Mouse (Mus musculus) cerebellum, adult 2 months (tissue): Measurements from ENCODE around the gene Stard3. TPM values are rescaled to one million over a fixed set of nuclear protein-coding genes. Genes with fewer than 3 reads are reported as not detected.

Source experiments
- DNase-seq, 2 experiments: peaks; one replicate each; pipeline ENCODE4 v3.0.0; 2021
- H3K27ac ChIP-seq: fragments of 200-500 bp; 2 replicates; pipeline ENCODE4 v1.5.1; 2012; ENCODE audit warnings: low read length, control low read depth, inconsistent platforms; ENCODE audit not compliant: insufficient read depth
- H3K27me3 ChIP-seq: fragments of 200-500 bp; 2 replicates; pipeline ENCODE4 v1.6.1; 2012; ENCODE audit warnings: inconsistent platforms, mild to moderate bottlenecking, low read length, moderate library complexity; ENCODE audit not compliant: control insufficient read depth, insufficient read depth
- H3K4me1 ChIP-seq: fragments of 200-500 bp; 2 replicates; pipeline ENCODE4 v1.6.1; 2011; ENCODE audit warnings: low read length; ENCODE audit not compliant: control insufficient read depth, insufficient read depth
- H3K4me3 ChIP-seq: fragments of 200-500 bp; replicated peaks from 2 replicates; pipeline ENCODE3; 2011; ENCODE audit warnings: mild to moderate bottlenecking, low read depth, low read length, control low read depth; ENCODE audit not compliant: insufficient read depth
- CTCF ChIP-seq: fragments of 200-500 bp; IDR thresholded peaks from 2 replicates; pipeline ENCODE4 v1.5.1; 2011; ENCODE audit warnings: low read depth, mild to moderate bottlenecking, control low read depth, low read length, moderate library complexity, borderline replicate concordance; ENCODE audit not compliant: insufficient read depth
- POLR2A ChIP-seq: fragments of 200-500 bp; IDR thresholded peaks from 2 replicates; pipeline ENCODE4 v1.6.1; 2011; ENCODE audit warnings: low read length, control low read depth, borderline replicate concordance; ENCODE audit not compliant: insufficient read depth
- WGBS: fragments of 180-500 bp; shearing (Covaris S2); methylation state at CpG from one replicate; pipeline ENCODE4 v1.1.7; 2018; 5-methylcytosine and 5-hydroxymethylcytosine counted together
- polyA plus RNA-seq: library from polyadenylated mRNA; depleted of rRNA; stranded (reverse); fragments of >200 nt; gene quantifications from 2 replicates; pipeline ENCODE4 v1.2.3, GENCODE M21; 2012

Stard3 gene
- polyA plus RNA-seq, 1 experiment, result 53.5 TPM

DNA sequence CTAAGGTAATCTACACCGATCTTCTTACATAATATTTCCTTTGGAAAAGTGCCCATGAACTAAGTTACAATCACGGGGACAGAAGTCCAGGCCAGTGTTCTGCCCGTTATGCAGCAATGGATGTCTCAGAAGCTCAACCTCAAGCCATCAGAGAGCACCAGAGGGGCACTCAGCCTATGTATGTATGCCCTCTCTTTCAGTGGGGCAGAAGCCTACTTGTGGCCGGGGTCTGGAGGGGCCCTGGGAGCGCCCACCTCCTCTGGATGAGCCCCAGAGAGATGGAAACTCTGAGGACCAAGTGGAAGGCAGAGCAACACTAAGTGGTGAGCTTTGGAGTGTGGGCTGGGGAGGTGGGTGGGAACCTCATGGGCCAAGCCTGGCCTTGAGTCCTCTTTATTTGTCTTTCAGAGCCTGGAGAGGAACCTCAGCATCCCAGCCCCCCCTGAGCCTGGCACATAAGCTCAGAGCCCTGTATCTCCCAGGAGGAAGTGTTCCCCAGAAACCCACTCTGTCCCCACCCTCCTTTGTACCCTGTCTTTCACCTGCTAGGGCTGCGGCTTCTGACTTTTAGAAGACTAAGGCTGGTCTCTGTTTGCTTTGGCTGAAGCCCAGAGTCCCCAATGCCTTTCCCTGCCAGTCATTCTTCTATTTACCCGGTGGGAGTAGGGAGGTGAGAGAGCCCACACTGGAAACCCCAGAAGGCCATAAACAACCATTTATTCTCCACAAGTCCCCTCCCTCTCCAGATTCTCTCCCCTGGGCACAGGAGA, 1.4 kb upstream of the Stard3 start:
- no peak overlapping the region for H3K4me3 ChIP-seq
- peaks cover 5% of the 10 kb centered on the region; the same call in 1 of the 2 replicates for H3K4me1 ChIP-seq
- no peak for DNase-seq
- no peaks in the 10 kb centered on the region for H3K27me3 ChIP-seq
- 73% methylated on average over 7 of the region's 7 CpGs for WGBS
- H3K27ac ChIP-seq, result no peak overlapping the region
- no peak for TF ChIP-seq CTCF
- no peak for TF ChIP-seq POLR2A

DNA sequence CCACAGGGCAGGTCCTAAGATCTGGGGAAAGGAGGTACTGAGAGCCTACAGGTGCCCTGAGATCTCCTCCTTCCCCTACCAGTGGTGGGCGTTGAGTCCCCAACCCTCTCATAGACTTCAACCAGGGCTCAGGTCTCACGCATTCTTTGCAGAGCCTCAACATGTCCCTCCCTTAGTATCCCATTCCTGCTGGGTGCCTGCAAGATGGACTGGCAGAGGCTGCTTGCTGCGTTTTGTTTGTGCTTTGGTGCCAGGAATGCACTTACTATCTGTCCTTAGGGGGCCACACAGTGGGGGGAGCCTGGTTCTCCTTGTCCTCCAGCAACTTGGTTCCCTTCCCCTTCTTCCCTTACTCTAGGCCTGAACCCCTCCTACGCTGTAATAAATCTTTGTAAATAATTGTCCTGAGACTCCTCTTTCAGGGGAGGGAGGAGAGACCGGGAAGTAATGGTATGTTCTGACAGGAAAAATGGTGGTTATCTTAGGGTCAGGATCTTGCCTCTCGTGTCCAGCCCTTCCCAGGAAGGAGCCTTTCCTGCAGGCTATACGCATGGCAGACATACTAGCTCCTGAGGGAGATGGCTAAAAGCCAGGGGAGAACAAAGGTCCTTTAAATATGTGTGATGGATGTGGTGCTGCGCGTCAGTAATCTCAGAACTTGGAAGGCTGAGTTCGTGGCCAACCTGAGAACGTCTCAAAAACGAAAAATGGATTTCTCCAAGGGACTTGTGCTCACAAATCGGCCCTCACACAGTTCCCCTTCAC, 590 bp upstream of the Stard3 start:
- 15% methylated on average over 13 of the region's 13 CpGs for WGBS

DNA sequence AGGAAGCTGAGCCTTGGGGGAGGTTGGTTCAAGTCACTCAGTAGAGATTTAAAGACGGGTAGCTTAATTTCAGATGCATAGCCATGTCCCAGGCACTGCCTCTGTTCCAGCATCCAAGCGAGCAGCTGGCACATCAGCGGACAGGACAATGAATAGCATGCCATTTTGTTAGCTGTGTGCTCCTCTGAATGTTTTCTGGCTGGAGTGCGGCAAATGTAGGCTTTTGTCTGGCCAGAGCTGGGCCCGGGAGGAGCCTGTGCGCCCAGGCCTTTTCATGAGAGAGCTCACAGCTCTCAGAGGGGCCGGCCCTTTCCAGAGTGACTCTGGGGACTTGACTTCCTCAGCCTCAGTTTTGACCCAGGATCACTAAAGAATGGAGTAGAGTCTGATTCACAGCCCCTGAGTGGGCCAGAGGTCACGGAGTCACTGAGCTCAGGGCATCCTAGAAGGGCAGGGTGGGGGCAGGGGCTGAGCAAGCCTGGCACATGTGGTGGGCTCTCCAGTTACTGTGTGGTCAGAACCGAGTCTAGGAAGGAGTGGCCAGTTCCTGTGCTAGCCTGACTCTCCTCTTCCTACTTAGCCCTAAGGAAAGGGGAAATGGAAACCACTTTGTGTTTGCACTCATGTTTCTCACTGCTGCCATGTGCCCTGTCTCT, 2.8 kb downstream of the Stard3 start:
- no peak overlapping the region for H3K4me3 ChIP-seq
- WGBS, result 35% methylated on average over 9 of the region's 9 CpGs
- no peaks in the 10 kb centered on the region for H3K27me3 ChIP-seq
- peak overlapping the region; percentile 42; the same call in 1 of the 2 replicates for H3K27ac ChIP-seq
- peaks cover 5% of the 10 kb centered on the region; the same call in 1 of the 2 replicates for H3K4me1 ChIP-seq
- DNase-seq, result no peak
- no peak for TF ChIP-seq CTCF
- no peak for TF ChIP-seq POLR2A

More for the DNA sequence above, 590 bp upstream of the Stard3 start:
- TF ChIP-seq CTCF (no peak), POLR2A (no peak)
- no peak for DNase-seq
- H3K27me3 ChIP-seq, result no peaks in the 10 kb centered on the region
- H3K27ac ChIP-seq, result no peak overlapping the region
- H3K4me1 ChIP-seq, result peaks cover 5% of the 10 kb centered on the region; the same call in 1 of the 2 replicates
- H3K4me3 ChIP-seq, result peak overlapping the region; percentile 88

DNA sequence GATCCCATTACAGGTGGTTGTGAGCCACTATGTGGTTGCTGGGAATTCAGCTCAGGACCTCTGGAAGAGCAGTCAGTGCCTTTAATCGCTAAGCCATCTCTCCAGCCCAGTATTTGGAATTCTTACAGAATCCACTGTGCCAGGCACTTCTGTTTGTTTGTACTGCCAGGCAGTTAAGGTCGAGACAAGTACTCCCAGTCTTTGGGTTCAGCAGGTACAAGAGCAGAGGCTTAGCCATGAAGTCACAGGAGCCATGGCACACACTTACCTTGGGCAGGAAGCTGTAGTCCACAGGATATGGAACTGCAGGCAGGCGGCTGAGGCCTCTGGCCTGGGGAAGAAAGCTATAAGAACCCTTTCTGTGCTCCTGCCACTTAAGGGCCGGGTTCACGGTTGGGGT, 5.6 kb downstream of the Stard3 start:
- H3K27me3 ChIP-seq, result no peaks in the 10 kb centered on the region
- peaks cover 18% of the 10 kb centered on the region for H3K4me1 ChIP-seq
- no peak for TF ChIP-seq CTCF
- TF ChIP-seq POLR2A, result no peak
- WGBS, result 80% methylated on average over 5 of the region's 5 CpGs
- H3K4me3 ChIP-seq, result no peak overlapping the region
- H3K27ac ChIP-seq, result no peak overlapping the region
- no peak for DNase-seq

DNA sequence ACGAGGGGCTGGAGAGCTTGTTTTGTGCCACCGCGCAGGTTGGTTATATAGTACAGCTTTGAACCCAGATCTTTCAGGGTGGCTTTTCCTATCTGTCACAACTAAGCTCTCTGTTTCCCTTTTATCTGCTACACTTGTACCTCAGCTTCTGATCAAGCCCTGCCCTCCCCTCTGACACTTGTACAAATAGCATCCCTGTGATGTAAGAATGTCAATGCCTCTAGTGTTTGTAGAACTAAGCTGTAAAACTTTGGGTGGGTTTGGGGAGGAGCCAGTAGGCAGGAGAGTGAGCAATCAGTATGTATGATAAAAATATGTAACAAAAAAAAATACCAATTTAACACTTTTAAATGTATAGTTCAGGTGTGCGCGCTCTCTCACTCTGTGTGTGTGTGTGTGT, 6.2 kb downstream of the Stard3 start:
- no peak overlapping the region for H3K4me3 ChIP-seq
- 95% methylated on average over 5 of the region's 5 CpGs for WGBS
- no peak for DNase-seq
- H3K27me3 ChIP-seq, result no peaks in the 10 kb centered on the region
- TF ChIP-seq POLR2A, result no peak
- no peak for TF ChIP-seq CTCF
- H3K27ac ChIP-seq, result no peak overlapping the region
- peaks cover 22% of the 10 kb centered on the region for H3K4me1 ChIP-seq

DNA sequence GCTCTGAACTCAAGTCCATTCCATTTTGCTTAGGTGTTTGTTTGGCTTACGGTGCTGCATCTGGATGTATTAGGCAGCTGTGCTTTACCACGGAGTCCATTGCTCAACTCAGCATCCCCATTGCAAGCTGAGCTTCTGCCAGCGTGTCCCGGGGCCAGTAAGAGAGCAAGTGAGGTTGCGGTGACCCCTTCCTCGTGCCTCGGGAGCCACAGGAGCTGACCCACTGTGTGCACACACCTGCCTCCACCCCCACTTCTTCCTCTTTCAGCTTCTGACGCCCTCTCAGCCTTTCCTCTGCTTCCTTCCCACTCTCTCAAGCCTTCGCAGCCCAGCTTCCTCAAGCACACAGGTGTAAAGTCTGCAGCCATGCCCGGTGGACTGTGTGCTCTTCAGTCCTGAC, 8.1 kb downstream of the Stard3 start:
- WGBS, result 87% methylated on average over 10 of the region's 10 CpGs

DNA sequence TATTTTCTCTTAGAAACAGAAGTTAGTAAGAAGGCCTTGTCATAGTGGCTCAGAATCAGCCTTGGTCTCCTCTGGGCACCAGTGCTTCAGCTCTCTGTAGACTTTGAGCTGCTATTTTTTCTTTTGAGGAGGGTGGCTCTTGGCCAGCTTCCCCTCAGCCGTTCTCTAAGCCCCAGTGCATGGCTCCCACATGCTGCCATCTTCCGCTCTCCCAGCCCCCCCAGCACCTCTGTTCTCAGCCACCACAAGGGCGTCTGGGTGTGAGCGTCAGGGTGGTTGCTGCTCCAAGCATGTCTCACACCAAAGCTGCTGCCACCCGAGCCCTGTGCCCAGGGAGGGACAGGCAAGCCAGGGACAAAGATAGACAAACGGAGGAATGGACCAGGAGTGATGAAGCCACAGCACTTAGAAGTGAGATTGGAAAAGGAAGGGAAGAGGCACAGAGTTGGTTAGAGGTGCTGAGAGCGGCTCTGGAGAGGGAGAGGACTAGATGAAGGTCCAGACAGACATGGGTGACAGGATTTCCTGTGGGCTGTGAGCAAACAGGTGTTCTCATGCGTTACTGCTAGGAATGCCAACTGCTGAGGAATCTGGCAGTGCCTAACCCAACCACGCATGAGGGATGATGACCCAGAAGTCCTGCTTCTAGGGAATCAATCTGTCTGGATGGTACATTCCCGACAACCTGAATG, 9.1 kb downstream of the Stard3 start:
- WGBS, result 43% methylated on average over 10 of the region's 10 CpGs
- Histone ChIP-seq H3K27ac (no peak overlapping the region), H3K4me3 (no peak overlapping the region), H3K4me1 (peaks cover 37% of the 10 kb centered on the region), H3K27me3 (no peaks in the 10 kb centered on the region)
- no peak for TF ChIP-seq POLR2A
- TF ChIP-seq CTCF, result no peak
- DNase-seq, result no peak

More for the DNA sequence above, 8.1 kb downstream of the Stard3 start:
- Histone ChIP-seq H3K27me3 (no peaks in the 10 kb centered on the region), H3K4me3 (no peak overlapping the region), H3K4me1 (peaks cover 34% of the 10 kb centered on the region), H3K27ac (no peak overlapping the region)
- DNase-seq, result no peak
- no peak for TF ChIP-seq POLR2A
- no peak for TF ChIP-seq CTCF
